Mouse (Mus musculus) kidney, adult 2 months (tissue): ENCODE measurements around the gene Hpd. TPM values are rescaled to one million over a fixed set of nuclear protein-coding genes. Genes with fewer than 3 reads are reported as not detected.

Experiments
- DNase-seq: peaks from one replicate; pipeline ENCODE4 v3.0.0; 2021
- H3K27ac ChIP-seq: fragments of 200-500 bp; 2 replicates; pipeline ENCODE4 v1.5.1; 2012; ENCODE audit warnings: low read depth, low read length, control low read depth, inconsistent platforms; ENCODE audit not compliant: insufficient read depth
- H3K27me3 ChIP-seq: fragments of 200-500 bp; replicated peaks from 2 replicates; pipeline ENCODE4 v1.6.1; 2012; ENCODE audit warnings: mild to moderate bottlenecking, moderate library complexity, low read length, inconsistent platforms; ENCODE audit not compliant: control insufficient read depth, insufficient read depth
- H3K36me3 ChIP-seq: fragments of 200-500 bp; 2 replicates; pipeline ENCODE4 v1.6.1; 2012; ENCODE audit warnings: mild to moderate bottlenecking, moderate library complexity, low read length, inconsistent platforms; ENCODE audit not compliant: control insufficient read depth, insufficient read depth
- H3K4me1 ChIP-seq: fragments of 200-500 bp; 2 replicates; pipeline ENCODE4 v1.6.1; 2011; ENCODE audit warnings: low read length; ENCODE audit not compliant: control insufficient read depth, insufficient read depth
- H3K4me3 ChIP-seq: fragments of 200-500 bp; 2 replicates; pipeline ENCODE4 v1.5.1; 2011; ENCODE audit warnings: mild to moderate bottlenecking, low read depth, low read length, control low read depth; ENCODE audit not compliant: insufficient read depth
- CTCF ChIP-seq: fragments of 200-500 bp; conservative IDR thresholded peaks from 2 replicates; pipeline ENCODE4 v1.5.1; 2011; ENCODE audit warnings: low read depth, mild to moderate bottlenecking, control low read depth, low read length, moderate library complexity, mixed read lengths; ENCODE audit not compliant: insufficient read depth, insufficient read length
- POLR2A ChIP-seq: fragments of 200-500 bp; IDR thresholded peaks from one replicate; pipeline ENCODE4 v1.6.1; 2011; ENCODE audit warnings: low read depth, low read length, control low read depth
- WGBS: fragments of 180-500 bp; shearing (Covaris S2); methylation state at CpG from one replicate; pipeline ENCODE4 v1.1.7; 2018; 5-methylcytosine and 5-hydroxymethylcytosine counted together
- polyA plus RNA-seq: library from polyadenylated mRNA; depleted of rRNA; stranded (reverse); fragments of >200 nt; gene quantifications from 2 replicates; pipeline ENCODE4 v1.2.3, GENCODE M21; 2012

The Hpd gene
- polyA plus RNA-seq, 1 experiment = 418 TPM

- Histone ChIP-seq H3K36me3 (no peaks in the 10 kb centered on the region), H3K4me1 (peaks cover 2% of the 10 kb centered on the region; the same call in 1 of the 2 replicates), H3K27ac (no peak overlapping the region), H3K27me3 (no peaks in the 10 kb centered on the region), H3K4me3 (no peak overlapping the region)
- DNase-seq = peak; percentile 70
- 70% methylated on average over 3 of the region's 3 CpGs for WGBS
- TF ChIP-seq POLR2A (no peak), CTCF (no peak)
These were observed 4.8 kb upstream of the Hpd start for GRCm38 (mm10) chr5:123187306-123187705.

- Histone ChIP-seq H3K27ac (no peak overlapping the region), H3K36me3 (no peaks in the 10 kb centered on the region), H3K4me3 (no peak overlapping the region), H3K4me1 (no peaks in the 10 kb centered on the region), H3K27me3 (no peaks in the 10 kb centered on the region)
- no peak for TF ChIP-seq POLR2A
- no peak for TF ChIP-seq CTCF
- peak; percentile 85 for DNase-seq
- WGBS = 42% methylated on average over 6 of the region's 6 CpGs
These were observed 3.4 kb upstream of the Hpd start for GRCm38 (mm10) chr5:123185966-123186365.

DNA sequence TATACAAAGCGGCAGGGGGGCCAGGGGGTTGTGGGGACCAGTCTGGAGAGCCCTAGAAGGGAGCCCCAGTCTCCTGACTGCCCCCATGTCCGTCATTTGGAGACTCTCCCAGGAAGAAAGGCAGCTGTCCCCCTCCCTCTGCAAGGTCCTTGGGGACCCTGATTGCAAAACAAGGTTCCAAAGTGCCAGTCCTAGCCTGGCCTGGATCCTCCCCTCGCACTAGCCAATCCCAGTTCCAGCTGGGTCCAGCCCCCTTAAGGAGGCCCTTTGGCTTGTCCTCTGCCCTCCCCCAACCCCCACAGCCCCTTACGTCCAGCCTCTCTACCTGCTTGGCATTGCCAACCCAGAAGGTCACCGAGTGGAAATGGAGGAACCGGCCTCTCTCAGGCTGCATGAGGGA, 991 bp downstream of the Hpd start:
- peak overlapping the region; percentile 75 for H3K27ac ChIP-seq
- 80% methylated on average over 6 of the region's 6 CpGs for WGBS
- H3K27me3 ChIP-seq = no peaks in the 10 kb centered on the region
- no peak for TF ChIP-seq POLR2A
- TF ChIP-seq CTCF = no peak
- DNase-seq = peak; percentile 91
- no peaks in the 10 kb centered on the region for H3K4me1 ChIP-seq
- peak overlapping the region; percentile 37; the same call in 1 of the 2 replicates for H3K4me3 ChIP-seq
- no peaks in the 10 kb centered on the region for H3K36me3 ChIP-seq

- no peaks in the 10 kb centered on the region for H3K27me3 ChIP-seq
- H3K4me1 ChIP-seq = no peaks in the 10 kb centered on the region
- TF ChIP-seq CTCF (no peak), POLR2A (no peak)
- H3K36me3 ChIP-seq = no peaks in the 10 kb centered on the region
- peak; percentile 61 for DNase-seq
- no peak overlapping the region for H3K27ac ChIP-seq
- WGBS = 91% methylated on average over 15 of the region's 15 CpGs
- H3K4me3 ChIP-seq = peak overlapping the region; percentile 19; the same call in 1 of the 2 replicates
These were observed 2.1 kb downstream of the Hpd start for GRCm38 (mm10) chr5:123180390-123180789.

GRCm38 (mm10) chr5:123178792-123179191, 3.7 kb downstream of the Hpd start:
- H3K36me3 ChIP-seq = no peaks in the 10 kb centered on the region
- DNase-seq = no peak
- TF ChIP-seq POLR2A (no peak), CTCF (no peak)
- no peaks in the 10 kb centered on the region for H3K4me1 ChIP-seq
- no peak overlapping the region for H3K27ac ChIP-seq
- WGBS = 85% methylated on average over 5 of the region's 5 CpGs
- no peaks in the 10 kb centered on the region for H3K27me3 ChIP-seq
- H3K4me3 ChIP-seq = no peak overlapping the region

DNA sequence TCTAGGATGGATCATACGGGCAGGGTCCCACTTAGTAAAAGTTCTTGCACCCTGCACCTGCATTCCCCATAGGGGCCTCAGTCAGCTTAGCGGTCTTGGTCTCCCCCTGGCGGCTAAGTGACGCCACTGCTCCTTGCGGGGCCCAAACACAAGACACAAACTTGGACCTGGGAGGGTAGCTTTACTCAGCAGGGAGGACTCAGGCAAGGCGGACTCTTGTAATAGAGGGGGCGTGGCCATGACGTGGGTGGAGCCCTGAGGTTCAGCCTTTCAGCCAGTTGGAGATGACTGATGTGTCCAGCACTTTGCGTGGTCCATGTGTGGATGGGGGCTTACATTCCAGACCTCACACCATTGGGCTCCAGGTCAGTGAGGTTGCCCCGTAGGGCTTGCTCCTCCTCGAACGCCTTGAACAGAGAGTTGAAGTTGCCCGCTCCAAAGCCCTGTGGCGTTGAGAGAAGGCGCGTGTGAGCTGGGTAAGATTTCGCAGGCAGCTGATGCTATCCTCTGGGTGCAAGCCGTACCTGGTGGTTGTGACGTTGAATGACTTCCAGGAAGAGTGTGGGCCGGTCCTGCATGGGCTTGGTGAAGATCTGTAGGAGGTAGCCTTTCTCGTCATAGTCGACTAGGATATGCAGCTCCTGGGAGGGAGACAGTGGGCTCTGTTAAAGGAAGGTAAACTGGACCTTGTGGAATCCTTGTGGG, 10.7 kb downstream of the Hpd start:
- no peaks in the 10 kb centered on the region for H3K36me3 ChIP-seq
- H3K27ac ChIP-seq = no peak overlapping the region
- no peaks in the 10 kb centered on the region for H3K27me3 ChIP-seq
- no peak for TF ChIP-seq POLR2A
- peak; percentile 90 for TF ChIP-seq CTCF
- DNase-seq = peak; percentile 90
- H3K4me1 ChIP-seq = no peaks in the 10 kb centered on the region
- no peak overlapping the region for H3K4me3 ChIP-seq
- WGBS = 15% methylated on average over 22 of the region's 22 CpGs

GRCm38 (mm10) chr5:123170365-123170764, 12.2 kb downstream of the Hpd start:
- Histone ChIP-seq H3K27me3 (no peaks in the 10 kb centered on the region), H3K27ac (no peak overlapping the region), H3K4me1 (no peaks in the 10 kb centered on the region), H3K36me3 (peaks cover 7% of the 10 kb centered on the region), H3K4me3 (no peak overlapping the region)
- DNase-seq = no peak
- 69% methylated on average over 9 of the region's 9 CpGs for WGBS
- TF ChIP-seq CTCF (no peak), POLR2A (no peak)

- TF ChIP-seq POLR2A (no peak), CTCF (no peak)
- Histone ChIP-seq H3K4me3 (no peak within 1 kb of the TSS), H3K36me3 (peaks cover 7% of the 10 kb centered on the region), H3K4me1 (no peaks in the 10 kb centered on the region), H3K27ac (no peak within 1 kb of the TSS), H3K27me3 (no peaks in the 10 kb centered on the region)
- DNase-seq = no peak
- 66% methylated on average over 5 of the region's 5 CpGs for WGBS
These were observed 13.2 kb downstream of the Hpd start, which contains the start of gene Psmd9 for GRCm38 (mm10) chr5:123169284-123169683. Psmd9 (plus strand) TSS chr5:123169413.
